Mouse (Mus musculus): ENCODE measurements at regions not wholly inside any gene's neighbourhood (a gene's known extent, or its start where the extent isn't known, plus 50 kb on each side); places are given as distances from the start of the nearest gene placed in this dataset.
"Not testable (repeated sequence)": the region's sequence is repeated elsewhere in the genome, so short reads cannot be mapped to it uniquely, and the experiment has no call there.

- WGBS (ENCODE audit: missing documents) = 93% methylated on average over 3 of the region's 3 CpGs
Measured at GRCm38 (mm10) chr10:119111409-119111808, 128.4 kb downstream of the Cand1 start.

GRCm38 (mm10) chr10:119110614-119111013 is 129.2 kb downstream of the Cand1 start:
- no peak overlapping the region for H3K4me3 ChIP-seq (ENCODE audit: inconsistent target)
- WGBS (ENCODE audit: missing documents) = 89% methylated on average over 5 of the region's 5 CpGs
- no peak overlapping the region for H3K27ac ChIP-seq
- no peaks in the 10 kb centered on the region for H3K79me2 ChIP-seq (ENCODE audit: inconsistent target)
- no peaks in the 10 kb centered on the region for H3K36me3 ChIP-seq (ENCODE audit: inconsistent target)

More at GRCm38 (mm10) chr10:119111409-119111808, 128.4 kb downstream of the Cand1 start:
- H3K4me3 ChIP-seq (ENCODE audit: inconsistent target) = no peak overlapping the region
- H3K27ac ChIP-seq = no peak overlapping the region
- no peaks in the 10 kb centered on the region for H3K79me2 ChIP-seq (ENCODE audit: inconsistent target)
- H3K36me3 ChIP-seq (ENCODE audit: inconsistent target) = no peaks in the 10 kb centered on the region

GRCm38 (mm10) chr10:119109207-119109606 is 130.6 kb downstream of the Cand1 start:
- no peak overlapping the region for H3K27ac ChIP-seq
- 92% methylated on average over 4 of the region's 4 CpGs for WGBS (ENCODE audit: missing documents)

GRCm38 (mm10) chr10:119107728-119108127 is 132.1 kb downstream of the Cand1 start:
- Histone ChIP-seq H3K79me2 (ENCODE audit: inconsistent target) (no peaks in the 10 kb centered on the region), H3K4me3 (ENCODE audit: inconsistent target) (no peak overlapping the region), H3K27ac (no peak overlapping the region), H3K36me3 (ENCODE audit: inconsistent target) (no peaks in the 10 kb centered on the region)
- 81% methylated on average over 6 of the region's 6 CpGs for WGBS (ENCODE audit: missing documents)

More at GRCm38 (mm10) chr10:119109207-119109606, 130.6 kb downstream of the Cand1 start:
- Histone ChIP-seq H3K79me2 (ENCODE audit: inconsistent target) (no peaks in the 10 kb centered on the region), H3K36me3 (ENCODE audit: inconsistent target) (no peaks in the 10 kb centered on the region), H3K4me3 (ENCODE audit: inconsistent target) (no peak overlapping the region)

GRCm38 (mm10) chr10:119106105-119106504 is 133.8 kb downstream of the Cand1 start:
- WGBS (ENCODE audit: missing documents) = 93% methylated on average over 3 of the region's 3 CpGs
- H3K79me2 ChIP-seq (ENCODE audit: inconsistent target) = no peaks in the 10 kb centered on the region

GRCm38 (mm10) chr10:119105279-119105881 is 134.5 kb downstream of the Cand1 start:
- Histone ChIP-seq H3K79me2 (ENCODE audit: inconsistent target) (no peaks in the 10 kb centered on the region), H3K27ac (no peak overlapping the region), H3K36me3 (ENCODE audit: inconsistent target) (no peaks in the 10 kb centered on the region), H3K4me3 (ENCODE audit: inconsistent target) (no peak overlapping the region)
- 81% methylated on average over 7 of the region's 7 CpGs for WGBS (ENCODE audit: missing documents)

More at GRCm38 (mm10) chr10:119106105-119106504, 133.8 kb downstream of the Cand1 start:
- Histone ChIP-seq H3K4me3 (ENCODE audit: inconsistent target) (no peak overlapping the region), H3K36me3 (ENCODE audit: inconsistent target) (no peaks in the 10 kb centered on the region), H3K27ac (no peak overlapping the region)

GRCm38 (mm10) chr10:119100511-119100910 is 139.3 kb downstream of the Cand1 start:
- no peak overlapping the region for H3K27ac ChIP-seq
- H3K36me3 ChIP-seq (ENCODE audit: inconsistent target) = no peaks in the 10 kb centered on the region
- WGBS (ENCODE audit: missing documents) = 34% methylated on average over 7 of the region's 7 CpGs
- H3K4me3 ChIP-seq (ENCODE audit: inconsistent target) = no peak overlapping the region
- no peaks in the 10 kb centered on the region for H3K79me2 ChIP-seq (ENCODE audit: inconsistent target)

GRCm38 (mm10) chr10:119099092-119099792 is 140.6 kb downstream of the Cand1 start:
- H3K36me3 ChIP-seq (ENCODE audit: inconsistent target) = no peaks in the 10 kb centered on the region
- 90% methylated on average over 10 of the region's 10 CpGs for WGBS (ENCODE audit: missing documents)
- no peak overlapping the region for H3K4me3 ChIP-seq (ENCODE audit: inconsistent target)
- H3K27ac ChIP-seq = no peak overlapping the region
- H3K79me2 ChIP-seq (ENCODE audit: inconsistent target) = no peaks in the 10 kb centered on the region

GRCm38 (mm10) chr10:119094166-119094565 is 145.7 kb downstream of the Cand1 start:
- Histone ChIP-seq H3K79me2 (ENCODE audit: inconsistent target) (no peaks in the 10 kb centered on the region), H3K27ac (no peak overlapping the region), H3K36me3 (ENCODE audit: inconsistent target) (no peaks in the 10 kb centered on the region), H3K4me3 (ENCODE audit: inconsistent target) (no peak overlapping the region)
- WGBS (ENCODE audit: missing documents) = 90% methylated on average over 11 of the region's 11 CpGs

GRCm38 (mm10) chr10:119087886-119088285 is 152.0 kb downstream of the Cand1 start:
- H3K79me2 ChIP-seq (ENCODE audit: inconsistent target) = no peaks in the 10 kb centered on the region
- 96% methylated on average over 2 of the region's 4 CpGs for WGBS (ENCODE audit: missing documents)

GRCm38 (mm10) chr10:119087071-119087665 is 152.7 kb downstream of the Cand1 start:
- 70% methylated on average over 5 of the region's 5 CpGs for WGBS (ENCODE audit: missing documents)
- Histone ChIP-seq H3K27ac (no peak overlapping the region), H3K4me3 (ENCODE audit: inconsistent target) (no peak overlapping the region), H3K79me2 (ENCODE audit: inconsistent target) (no peaks in the 10 kb centered on the region), H3K36me3 (ENCODE audit: inconsistent target) (no peaks in the 10 kb centered on the region)

More at GRCm38 (mm10) chr10:119087886-119088285, 152.0 kb downstream of the Cand1 start:
- Histone ChIP-seq H3K27ac (no peak overlapping the region), H3K36me3 (ENCODE audit: inconsistent target) (no peaks in the 10 kb centered on the region), H3K4me3 (ENCODE audit: inconsistent target) (no peak overlapping the region)

- no peaks in the 10 kb centered on the region for H3K36me3 ChIP-seq (ENCODE audit: inconsistent target)
- no peak overlapping the region for H3K4me3 ChIP-seq (ENCODE audit: inconsistent target)
- 39% methylated on average over 5 of the region's 5 CpGs for WGBS (ENCODE audit: missing documents)
- H3K27ac ChIP-seq = no peak overlapping the region
- H3K79me2 ChIP-seq (ENCODE audit: inconsistent target) = no peaks in the 10 kb centered on the region
Measured at GRCm38 (mm10) chr10:119086450-119086849, 153.4 kb downstream of the Cand1 start.

GRCm38 (mm10) chr10:119083431-119083830 is 156.4 kb downstream of the Cand1 start:
- Histone ChIP-seq H3K4me3 (ENCODE audit: inconsistent target) (no peak overlapping the region), H3K36me3 (ENCODE audit: inconsistent target) (no peaks in the 10 kb centered on the region), H3K79me2 (ENCODE audit: inconsistent target) (no peaks in the 10 kb centered on the region), H3K27ac (no peak overlapping the region)
- WGBS (ENCODE audit: missing documents) = 70% methylated on average over 4 of the region's 4 CpGs

GRCm38 (mm10) chr10:119082861-119083260 is 157.0 kb downstream of the Cand1 start:
- Histone ChIP-seq H3K4me3 (ENCODE audit: inconsistent target) (no peak overlapping the region), H3K36me3 (ENCODE audit: inconsistent target) (no peaks in the 10 kb centered on the region), H3K79me2 (ENCODE audit: inconsistent target) (no peaks in the 10 kb centered on the region), H3K27ac (no peak overlapping the region)
- WGBS (ENCODE audit: missing documents) = 91% methylated on average over 2 of the region's 2 CpGs

GRCm38 (mm10) chr10:119081766-119082165 is 158.1 kb downstream of the Cand1 start:
- not testable (repeated sequence) for H3K79me2 ChIP-seq (ENCODE audit: inconsistent target); H3K27ac ChIP-seq; H3K4me3 ChIP-seq (ENCODE audit: inconsistent target); H3K36me3 ChIP-seq (ENCODE audit: inconsistent target)
- 100% methylated on average over 2 of the region's 3 CpGs for WGBS (ENCODE audit: missing documents)
